Comparison of ENCODE assay signal across 8 mouse cellular contexts in the genomic region with DNA sequence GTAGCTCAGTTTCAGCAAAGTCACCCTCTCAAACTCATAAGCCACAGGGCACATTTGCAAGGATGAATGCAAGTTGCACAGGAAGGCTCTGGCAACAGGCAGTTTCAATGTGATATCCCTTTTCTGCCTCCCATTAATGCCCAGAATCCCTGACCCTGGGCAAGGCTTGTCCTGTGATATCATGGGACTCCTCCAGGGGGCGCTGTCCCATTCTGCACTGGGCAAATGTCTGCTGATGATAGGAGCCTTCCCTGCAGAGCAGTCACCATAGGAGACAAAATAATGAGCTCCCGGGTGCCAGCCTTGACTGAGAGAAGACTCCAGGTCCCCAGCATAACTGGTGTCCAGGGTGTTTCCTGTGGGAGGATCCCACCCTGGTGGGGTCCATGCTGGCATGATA. TPM values are rescaled to one million over a fixed set of nuclear protein-coding genes. Genes with fewer than 3 reads are reported as not detected.
DNase-seq lines count a peak whose midpoint lies in the region; ATAC-seq lines count a peak whose summit lies in the region.

No protein-coding gene starts in this region.

- H3K4me3 ChIP-seq in neural tube, embryonic 15.5 days (replicated peaks): no peak overlapping the region

- no peaks in the 10 kb centered on the region for H3K36me3 ChIP-seq in neural tube, embryonic 15.5 days

- no peak overlapping the region for H3K9ac ChIP-seq in neural tube, embryonic 15.5 days (replicated peaks)

- peak; percentile 18 to 61 for DNase-seq in heart, adult 18-20 months
- no peak for DNase-seq in heart, postnatal 25 days (ENCODE audit: low spot score)
- DNase-seq in neural tube, embryonic 10.5 days (ENCODE audit: extremely low spot score, low spot score): peak; percentile 64
- peak; percentile 65 to 71 for DNase-seq in adrenal gland, postnatal 36 days
- peak; percentile 77 for DNase-seq in kidney, postnatal 10 days
- peak; percentile 37 for DNase-seq in retina, postnatal 7 days (ENCODE audit: low read depth, low spot score)

- intact Hi-C loops in heart, postnatal 25 days (cut with DNase I): loop anchor here (2.0 kb wide), 1 partner anchor 46 kb away; no protein-coding TSS in a partner anchor

- no peak overlapping the region for H3K27ac ChIP-seq in neural tube, embryonic 15.5 days (replicated peaks)

- H3K4me2 ChIP-seq in neural tube, embryonic 15.5 days: no peak overlapping the region

- H3K9me3 ChIP-seq in neural tube, embryonic 15.5 days (replicated peaks): no peaks in the 10 kb centered on the region

- WGBS in neural tube, embryonic 15.5 days: 20% methylated on average over 2 of the region's 2 CpGs

- H3K4me1 ChIP-seq in neural tube, embryonic 15.5 days: peaks cover 19% of the 10 kb centered on the region

- peaks cover 37% of the 10 kb centered on the region for H3K27me3 ChIP-seq in neural tube, embryonic 15.5 days (replicated peaks)

- ATAC-seq in neural tube, embryonic 15.5 days (ENCODE audit: low FRiP score): no peak
- no peak for ATAC-seq in erythroid progenitor cell, adult 5-6 weeks (replicated peaks; ENCODE audit: low FRiP score, poor library complexity, severe bottlenecking)

RNA-seq across cellular contexts. Expression of a gene that starts 28.1 kb away (rescaled TPM):
- total RNA-seq in heart, adult 18-20 months (2021): 1 to 10 TPM; 1.7 to 2.6 TPM
- 1 to 10 TPM; 3.1 to 3.4 TPM for total RNA-seq in heart, postnatal 25 days (2021)
- 6.6 and 6.8 TPM in 2 replicates for polyA plus RNA-seq in neural tube, embryonic 15.5 days (2015; fragmentation: Nextera tagmentation; extraction: Ambion mirVana)
- total RNA-seq in adrenal gland, postnatal 36 days (2021): 1 to 10 TPM in 1 of 2 experiments, under 1 TPM in 1; 0.99 to 1.3 TPM
- not detected in 2 replicates for total RNA-seq in erythroid progenitor cell, adult 5-6 weeks (2015; ENCODE audit: low replicate concordance)
- total RNA-seq in erythroid progenitor cell, adult 5-6 weeks (2017; ENCODE audit: low replicate concordance): 0.13 TPM in 1 of 2 replicates, not detected in the other

RNA-seq across cellular contexts. Expression of a gene that starts 42.3 kb away (rescaled TPM):
- total RNA-seq in heart, adult 18-20 months (2021): under 1 TPM; 0.35 to 0.67 TPM
- under 1 TPM; 0.49 to 0.75 TPM for total RNA-seq in heart, postnatal 25 days (2021)
- polyA plus RNA-seq in neural tube, embryonic 15.5 days (2015; fragmentation: Nextera tagmentation; extraction: Ambion mirVana): 0.47 and 0.66 TPM in 2 replicates
- total RNA-seq in adrenal gland, postnatal 36 days (2021): 1 to 10 TPM; 2.1 TPM
- not detected in 2 replicates for total RNA-seq in erythroid progenitor cell, adult 5-6 weeks (2015; ENCODE audit: low replicate concordance)
- 0.45 TPM in 1 of 2 replicates, not detected in the other for total RNA-seq in erythroid progenitor cell, adult 5-6 weeks (2017; ENCODE audit: low replicate concordance)
